Mouse (Mus musculus) spleen, adult 2 months (tissue): Measurements from ENCODE around the gene Rnf34. TPM values are rescaled to one million over a fixed set of nuclear protein-coding genes. Genes with fewer than 3 reads are reported as not detected.

Source experiments
- DNase-seq, 2 experiments: peaks; one replicate each; pipeline versions ENCODE4 v3.0.0 to v3.0.0-alpha.2; 2012 to 2021; ENCODE audit warnings: low spot score in 2 of 2, low read depth in 1 of 2
- H3K27ac ChIP-seq: fragments of 200-500 bp; 2 replicates; pipeline ENCODE4 v1.5.1; 2012; ENCODE audit warnings: low read length, inconsistent platforms; ENCODE audit not compliant: insufficient read depth
- H3K27me3 ChIP-seq: fragments of 200-500 bp; 2 replicates; pipeline ENCODE4 v1.6.1; 2012; ENCODE audit warnings: mild to moderate bottlenecking, moderate library complexity, low read length, inconsistent platforms; ENCODE audit not compliant: control insufficient read depth, insufficient read depth
- H3K36me3 ChIP-seq: fragments of 200-500 bp; 2 replicates; pipeline ENCODE4 v1.6.1; 2012; ENCODE audit warnings: mild to moderate bottlenecking, low read length, inconsistent platforms; ENCODE audit not compliant: control insufficient read depth, insufficient read depth
- H3K4me1 ChIP-seq: fragments of 200-500 bp; 2 replicates; pipeline ENCODE4 v1.6.1; 2011; ENCODE audit warnings: inconsistent platforms; ENCODE audit not compliant: control insufficient read depth, insufficient read depth, insufficient read length
- H3K4me3 ChIP-seq: fragments of 200-500 bp; 2 replicates; pipeline ENCODE4 v1.5.1; 2011; ENCODE audit warnings: mild to moderate bottlenecking, inconsistent platforms; ENCODE audit not compliant: insufficient read depth, insufficient read length; ENCODE audit errors: extremely low read depth
- CTCF ChIP-seq: fragments of 200-500 bp; IDR thresholded peaks from 2 replicates; pipeline ENCODE4 v1.5.1; 2011; ENCODE audit warnings: mild to moderate bottlenecking, inconsistent platforms; ENCODE audit not compliant: insufficient read depth, insufficient read length, insufficient replicate concordance; ENCODE audit errors: extremely low read depth
- POLR2A ChIP-seq: fragments of 200-500 bp; IDR thresholded peaks from 2 replicates; pipeline ENCODE4 v1.6.1; 2011; ENCODE audit warnings: low read depth, low read length, inconsistent platforms
- WGBS: fragments of 180-500 bp; shearing (Covaris S2); methylation state at CpG from one replicate; pipeline ENCODE4 v1.1.7; 2018; 5-methylcytosine and 5-hydroxymethylcytosine counted together
- polyA plus RNA-seq: library from polyadenylated mRNA; depleted of rRNA; stranded (reverse); fragments of >200 nt; gene quantifications from 2 replicates; pipeline ENCODE4 v1.2.3, GENCODE M21; 2012; rRNA removed

Gene Rnf34
- polyA plus RNA-seq, result 7.0 and 9.9 TPM in 2 replicates

- peak within 1 kb of the TSS; percentile 95 for H3K4me3 ChIP-seq
- TF ChIP-seq POLR2A, result peak; percentile 98
- TF ChIP-seq CTCF, result no peak
- no peaks in the 10 kb centered on the region for H3K36me3 ChIP-seq
- peaks cover 4% of the 10 kb centered on the region; the same call in 1 of the 2 replicates for H3K4me1 ChIP-seq
- no peaks in the 10 kb centered on the region for H3K27me3 ChIP-seq
- under 1% methylated on average over 60 of the region's 61 CpGs for WGBS
- H3K27ac ChIP-seq, result peak within 1 kb of the TSS; percentile 95
- DNase-seq, result peak; percentile 96
These were observed at the start of gene Rnf34 for GRCm38 (mm10) chr5:122849521-122850318. TSS of gene Rnf34 (plus strand) at chr5:122850048.

GRCm38 (mm10) chr5:122800345-122801010, 49.4 kb upstream of the Rnf34 start:
- Histone ChIP-seq H3K4me1 (no peaks in the 10 kb centered on the region), H3K27me3 (no peaks in the 10 kb centered on the region), H3K4me3 (no peak overlapping the region), H3K36me3 (peaks cover 55% of the 10 kb centered on the region), H3K27ac (no peak overlapping the region)
- TF ChIP-seq CTCF (no peak), POLR2A (no peak)
- WGBS, result 86% methylated on average over 13 of the region's 13 CpGs
- no peak for DNase-seq

GRCm38 (mm10) chr5:122801684-122802083, 48.2 kb upstream of the Rnf34 start:
- Histone ChIP-seq H3K27ac (no peak overlapping the region), H3K4me1 (no peaks in the 10 kb centered on the region), H3K36me3 (peaks cover 58% of the 10 kb centered on the region), H3K27me3 (no peaks in the 10 kb centered on the region), H3K4me3 (no peak overlapping the region)
- WGBS, result 96% methylated on average over 8 of the region's 8 CpGs
- TF ChIP-seq CTCF (no peak), POLR2A (no peak)
- DNase-seq, result no peak

- DNase-seq, result no peak
- Histone ChIP-seq H3K27me3 (no peaks in the 10 kb centered on the region), H3K4me3 (no peak overlapping the region), H3K4me1 (no peaks in the 10 kb centered on the region), H3K36me3 (peaks cover 60% of the 10 kb centered on the region), H3K27ac (no peak overlapping the region)
- 94% methylated on average over 9 of the region's 9 CpGs for WGBS
- TF ChIP-seq POLR2A (no peak), CTCF (no peak)
These were observed 47.1 kb upstream of the Rnf34 start for GRCm38 (mm10) chr5:122802706-122803105.

GRCm38 (mm10) chr5:122805503-122805902, 44.3 kb upstream of the Rnf34 start:
- TF ChIP-seq POLR2A (no peak), CTCF (no peak)
- WGBS, result 76% methylated on average over 3 of the region's 3 CpGs
- Histone ChIP-seq H3K27ac (no peak overlapping the region), H3K36me3 (peaks cover 42% of the 10 kb centered on the region), H3K27me3 (no peaks in the 10 kb centered on the region), H3K4me1 (no peaks in the 10 kb centered on the region), H3K4me3 (no peak overlapping the region)
- no peak for DNase-seq

GRCm38 (mm10) chr5:122811364-122812079, 38.3 kb upstream of the Rnf34 start:
- peaks cover 37% of the 10 kb centered on the region for H3K36me3 ChIP-seq
- DNase-seq, result peak; percentile 70 to 72
- no peak for TF ChIP-seq POLR2A
- TF ChIP-seq CTCF, result peak; percentile 88; the same call in 1 of the 2 replicates

More at GRCm38 (mm10) chr5:122811364-122812079, 38.3 kb upstream of the Rnf34 start:
- Histone ChIP-seq H3K4me1 (no peaks in the 10 kb centered on the region), H3K27me3 (no peaks in the 10 kb centered on the region), H3K27ac (no peak overlapping the region), H3K4me3 (no peak overlapping the region)
- WGBS, result 83% methylated on average over 9 of the region's 9 CpGs
